Mouse (Mus musculus): ENCODE measurements at regions not wholly inside any gene's neighbourhood (a gene's known extent, or its start where the extent isn't known, plus 50 kb on each side); places are given as distances from the start of the nearest gene placed in this dataset.

GRCm38 (mm10) chr16:70154587-70154986, 159.2 kb upstream of the Gbe1 start:
- peak; percentile 94 for ATAC-seq
- no peaks in the 10 kb centered on the region for H3K36me3 ChIP-seq (ENCODE audit: insufficient read depth, low read length)

GRCm38 (mm10) chr16:70160539-70160938, 153.2 kb upstream of the Gbe1 start:
- ATAC-seq: no peak
- H3K4me1 ChIP-seq (ENCODE audit: insufficient read depth, low read length): no peaks in the 10 kb centered on the region
- no peak overlapping the region for H3K9ac ChIP-seq (replicated peaks; ENCODE audit: low read length)
- H3K4me3 ChIP-seq (ENCODE audit: low read length): no peak overlapping the region
- H3K27me3 ChIP-seq (ENCODE audit: insufficient read depth, low read length): no peaks in the 10 kb centered on the region
- H3K9me3 ChIP-seq (ENCODE audit: low read length): no peaks in the 10 kb centered on the region
- no peak overlapping the region for H3K27ac ChIP-seq
- no peaks in the 10 kb centered on the region for H3K36me3 ChIP-seq (ENCODE audit: insufficient read depth, low read length)
- no peak overlapping the region for H3K4me2 ChIP-seq (ENCODE audit: low read depth, low read length)
- DNase-seq (ENCODE audit: low spot score): peak; percentile 35
- peak; percentile 40 for TF ChIP-seq CTCF (IDR thresholded peaks at IDR 0.05; ENCODE audit: low read depth)

More at GRCm38 (mm10) chr16:70154587-70154986, 159.2 kb upstream of the Gbe1 start:
- Histone ChIP-seq H3K27ac (no peak overlapping the region), H3K4me1 (ENCODE audit: insufficient read depth, low read length) (no peaks in the 10 kb centered on the region), H3K27me3 (ENCODE audit: insufficient read depth, low read length) (no peaks in the 10 kb centered on the region), H3K9me3 (ENCODE audit: low read length) (no peaks in the 10 kb centered on the region), H3K4me2 (ENCODE audit: low read depth, low read length) (no peak overlapping the region), H3K4me3 (ENCODE audit: low read length) (no peak overlapping the region), H3K9ac (replicated peaks; ENCODE audit: low read length) (no peak overlapping the region)
- 76% methylated on average over 7 of the region's 7 CpGs for WGBS
- peak; percentile 71 for DNase-seq (ENCODE audit: low spot score)
- TF ChIP-seq CTCF (IDR thresholded peaks at IDR 0.05; ENCODE audit: low read depth): no peak

GRCm38 (mm10) chr16:70175140-70175539, 138.6 kb upstream of the Gbe1 start:
- TF ChIP-seq CTCF (IDR thresholded peaks at IDR 0.05; ENCODE audit: low read depth): no peak
- Histone ChIP-seq H3K4me3 (ENCODE audit: low read length) (no peak overlapping the region), H3K27me3 (ENCODE audit: insufficient read depth, low read length) (no peaks in the 10 kb centered on the region), H3K27ac (no peak overlapping the region), H3K9me3 (ENCODE audit: low read length) (no peaks in the 10 kb centered on the region), H3K4me2 (ENCODE audit: low read depth, low read length) (no peak overlapping the region), H3K36me3 (ENCODE audit: insufficient read depth, low read length) (no peaks in the 10 kb centered on the region), H3K9ac (replicated peaks; ENCODE audit: low read length) (no peak overlapping the region), H3K4me1 (ENCODE audit: insufficient read depth, low read length) (no peaks in the 10 kb centered on the region)
- ATAC-seq (no peak), DNase-seq (ENCODE audit: low spot score) (no peak)
- 81% methylated on average over 7 of the region's 7 CpGs for WGBS

GRCm38 (mm10) chr16:70178975-70179374, 134.8 kb upstream of the Gbe1 start:
- DNase-seq (ENCODE audit: low spot score) (no peak), ATAC-seq (no peak)
- no peak for TF ChIP-seq CTCF (IDR thresholded peaks at IDR 0.05; ENCODE audit: low read depth)
- Histone ChIP-seq H3K4me1 (ENCODE audit: insufficient read depth, low read length) (no peaks in the 10 kb centered on the region), H3K4me3 (ENCODE audit: low read length) (no peak overlapping the region), H3K27me3 (ENCODE audit: insufficient read depth, low read length) (no peaks in the 10 kb centered on the region), H3K36me3 (ENCODE audit: insufficient read depth, low read length) (no peaks in the 10 kb centered on the region), H3K4me2 (ENCODE audit: low read depth, low read length) (no peak overlapping the region), H3K9me3 (ENCODE audit: low read length) (no peaks in the 10 kb centered on the region), H3K9ac (replicated peaks; ENCODE audit: low read length) (no peak overlapping the region), H3K27ac (no peak overlapping the region)
- WGBS: 63% methylated on average over 7 of the region's 7 CpGs

- Histone ChIP-seq H3K27ac (no peak overlapping the region), H3K4me1 (ENCODE audit: insufficient read depth, low read length) (no peaks in the 10 kb centered on the region), H3K4me3 (ENCODE audit: low read length) (no peak overlapping the region), H3K4me2 (ENCODE audit: low read depth, low read length) (no peak overlapping the region), H3K9me3 (ENCODE audit: low read length) (peaks cover 4% of the 10 kb centered on the region; the same call in 1 of the 2 replicates), H3K36me3 (ENCODE audit: insufficient read depth, low read length) (no peaks in the 10 kb centered on the region), H3K9ac (replicated peaks; ENCODE audit: low read length) (no peak overlapping the region), H3K27me3 (ENCODE audit: insufficient read depth, low read length) (no peaks in the 10 kb centered on the region)
- DNase-seq (ENCODE audit: low spot score) (no peak), ATAC-seq (no peak)
- 72% methylated on average over 1 of the region's 1 CpGs for WGBS
- TF ChIP-seq CTCF (IDR thresholded peaks at IDR 0.05; ENCODE audit: low read depth): no peak
Observed at GRCm38 (mm10) chr16:70213861-70214597, 99.7 kb upstream of the Gbe1 start.

GRCm38 (mm10) chr16:70214800-70215199, 98.9 kb upstream of the Gbe1 start:
- 24% methylated on average over 4 of the region's 4 CpGs for WGBS
- Histone ChIP-seq H3K9me3 (ENCODE audit: low read length) (peaks cover 4% of the 10 kb centered on the region; the same call in 1 of the 2 replicates), H3K4me1 (ENCODE audit: insufficient read depth, low read length) (no peaks in the 10 kb centered on the region), H3K4me3 (ENCODE audit: low read length) (no peak overlapping the region), H3K36me3 (ENCODE audit: insufficient read depth, low read length) (no peaks in the 10 kb centered on the region), H3K27ac (no peak overlapping the region), H3K9ac (replicated peaks; ENCODE audit: low read length) (no peak overlapping the region), H3K4me2 (ENCODE audit: low read depth, low read length) (no peak overlapping the region), H3K27me3 (ENCODE audit: insufficient read depth, low read length) (no peaks in the 10 kb centered on the region)
- ATAC-seq: no peak
- DNase-seq (ENCODE audit: low spot score): no peak
- no peak for TF ChIP-seq CTCF (IDR thresholded peaks at IDR 0.05; ENCODE audit: low read depth)

- Histone ChIP-seq H3K4me2 (ENCODE audit: low read depth, low read length) (no peak overlapping the region), H3K9me3 (ENCODE audit: low read length) (no peaks in the 10 kb centered on the region), H3K27me3 (ENCODE audit: insufficient read depth, low read length) (no peaks in the 10 kb centered on the region), H3K36me3 (ENCODE audit: insufficient read depth, low read length) (no peaks in the 10 kb centered on the region), H3K27ac (no peak overlapping the region), H3K9ac (replicated peaks; ENCODE audit: low read length) (no peak overlapping the region), H3K4me3 (ENCODE audit: low read length) (no peak overlapping the region), H3K4me1 (ENCODE audit: insufficient read depth, low read length) (no peaks in the 10 kb centered on the region)
- TF ChIP-seq CTCF (IDR thresholded peaks at IDR 0.05; ENCODE audit: low read depth): no peak
- no peak for DNase-seq (ENCODE audit: low spot score)
- no peak for ATAC-seq
- WGBS: 87% methylated on average over 9 of the region's 9 CpGs
Observed at GRCm38 (mm10) chr16:70227601-70228226, 86.0 kb upstream of the Gbe1 start.

Measured in hindbrain, postnatal 0 days (tissue).